Mouse (Mus musculus) limb, embryonic 11.5 days (tissue): ENCODE data around the gene Col6a1. TPM values are rescaled to one million over a fixed set of nuclear protein-coding genes. Genes with fewer than 3 reads are reported as not detected.

Source experiments
- ATAC-seq: fragments of 200-750 bp; cut with Nextera tagmentation; 2 replicates; pipeline ENCODE4 v1.8.0; 2017; ENCODE audit warnings: low read depth; ENCODE audit not compliant: insufficient number of reproducible peaks, low FRiP score, low TSS enrichment
- DNase-seq: peaks from one replicate; pipeline ENCODE4 v3.0.0-alpha.2; 2015; ENCODE audit warnings: low spot score
- H3K27ac ChIP-seq: fragments of 300-500 bp; sonication (generic); replicated peaks from 2 replicates; pipeline ENCODE4 v1.5.1; 2014; ENCODE audit warnings: low read depth, mild to moderate bottlenecking, low read length
- H3K27me3 ChIP-seq: fragments of 300-500 bp; sonication (generic); 2 replicates; pipeline ENCODE4 v1.6.1; 2014; ENCODE audit warnings: mild to moderate bottlenecking, low read length, mixed read lengths; ENCODE audit not compliant: control insufficient read depth, insufficient read depth
- H3K36me3 ChIP-seq: fragments of 300-500 bp; sonication (generic); 2 replicates; pipeline ENCODE4 v1.6.1; 2014; ENCODE audit warnings: mild to moderate bottlenecking, low read length, moderate library complexity, mixed read lengths; ENCODE audit not compliant: control insufficient read depth, insufficient read depth
- H3K4me1 ChIP-seq: fragments of 300-500 bp; sonication (generic); 2 replicates; pipeline ENCODE4 v1.6.1; 2014; ENCODE audit warnings: low read length, mixed read lengths; ENCODE audit not compliant: control insufficient read depth, insufficient read depth
- H3K4me2 ChIP-seq: fragments of 300-500 bp; sonication (generic); 2 replicates; pipeline ENCODE4 v1.6.1; 2014; ENCODE audit warnings: low read depth, mild to moderate bottlenecking, moderate library complexity; ENCODE audit not compliant: severe bottlenecking
- H3K4me3 ChIP-seq: fragments of 300-500 bp; sonication (generic); 2 replicates; pipeline ENCODE4 v1.5.1; 2014; ENCODE audit warnings: low read depth, low read length
- H3K9ac ChIP-seq: fragments of 300-500 bp; sonication (generic); 2 replicates; pipeline ENCODE4 v1.6.1; 2014; ENCODE audit warnings: mild to moderate bottlenecking, low read length
- H3K9me3 ChIP-seq: fragments of 300-500 bp; sonication (generic); 2 replicates; pipeline ENCODE4 v1.6.1; 2016; ENCODE audit warnings: low read length; ENCODE audit not compliant: control insufficient read depth
- WGBS: fragments of 180-500 bp; shearing (Covaris S2); extraction: QIAGEN DNeasy Blood & Tissue Kit; methylation state at CpG from one replicate; pipeline ENCODE4 v1.1.7; 2014; 5-methylcytosine and 5-hydroxymethylcytosine counted together
- polyA plus RNA-seq: library from polyadenylated mRNA; unstranded; fragments of >200 nt; fragmentation: Nextera tagmentation; extraction: Ambion mirVana; gene quantifications from 2 replicates; pipeline ENCODE4 v1.2.1, GENCODE M21; 2014

Col6a1 gene
- polyA plus RNA-seq, 1 experiment from 2014 or later = 9.7 TPM

GRCm38 (mm10) chr10:76667197-76667805, 58.7 kb downstream of the Col6a1 start:
- H3K4me3 ChIP-seq = no peak overlapping the region
- no peaks in the 10 kb centered on the region for H3K4me1 ChIP-seq
- no peak overlapping the region for H3K9ac ChIP-seq
- H3K4me2 ChIP-seq = no peak overlapping the region
- WGBS = 88% methylated on average over 1 of the region's 1 CpGs
- H3K36me3 ChIP-seq = no peaks in the 10 kb centered on the region
- H3K27ac ChIP-seq = no peak overlapping the region
- H3K27me3 ChIP-seq = no peaks in the 10 kb centered on the region
- no peak for DNase-seq
- no peak for ATAC-seq
- no peaks in the 10 kb centered on the region for H3K9me3 ChIP-seq

- no peaks in the 10 kb centered on the region for H3K36me3 ChIP-seq
- ATAC-seq = no peak
- DNase-seq = no peak
Observed at GRCm38 (mm10) chr10:76665551-76665950, 60.4 kb downstream of the Col6a1 start.

GRCm38 (mm10) chr10:76664156-76665115, 61.5 kb downstream of the Col6a1 start:
- 76% methylated on average over 20 of the region's 20 CpGs for WGBS
- Histone ChIP-seq H3K9me3 (no peaks in the 10 kb centered on the region), H3K36me3 (no peaks in the 10 kb centered on the region), H3K27ac (no peak overlapping the region), H3K27me3 (no peaks in the 10 kb centered on the region), H3K4me1 (no peaks in the 10 kb centered on the region), H3K9ac (no peak overlapping the region), H3K4me2 (no peak overlapping the region), H3K4me3 (no peak overlapping the region)
- DNase-seq (no peak), ATAC-seq (no peak)

More at GRCm38 (mm10) chr10:76665551-76665950, 60.4 kb downstream of the Col6a1 start:
- H3K4me1 ChIP-seq = no peaks in the 10 kb centered on the region
- H3K4me2 ChIP-seq = no peak overlapping the region
- H3K27ac ChIP-seq = no peak overlapping the region
- no peaks in the 10 kb centered on the region for H3K27me3 ChIP-seq
- H3K9me3 ChIP-seq = no peaks in the 10 kb centered on the region
- 94% methylated on average over 11 of the region's 11 CpGs for WGBS
- no peak overlapping the region for H3K4me3 ChIP-seq
- no peak overlapping the region for H3K9ac ChIP-seq

Other genes starting within 250 kb of the Col6a1 start
- gene Lss, start 194.6 kb downstream of the Col6a1 start, polyA plus RNA-seq = 32.8 and 38.4 TPM in 2 replicates
- gene Spatc1l, start 163.9 kb downstream of the Col6a1 start, polyA plus RNA-seq = not detected in 2 replicates
- not detected in 2 replicates for gene Ftcd, start 150.5 kb downstream of the Col6a1 start, polyA plus RNA-seq
- gene Col6a2, start 102.5 kb downstream of the Col6a1 start, polyA plus RNA-seq = 10.1 and 10.3 TPM in 2 replicates
- 19.4 and 21.2 TPM in 2 replicates for gene Pcbp3, start 235.7 kb upstream of the Col6a1 start, polyA plus RNA-seq